Mouse (Mus musculus) ovary, postnatal 36 days (tissue): ENCODE measurements around the gene AC153137.1.
"Not testable (repeated sequence)": the region's sequence is repeated elsewhere in the genome, so short reads cannot be mapped to it uniquely, and the experiment has no call there.

Source experiments
- DNase-seq: peaks from one replicate; pipeline ENCODE4 v3.0.0; 2022; ENCODE audit warnings: low spot score, mixed read lengths

AC153137.1 gene

DNA sequence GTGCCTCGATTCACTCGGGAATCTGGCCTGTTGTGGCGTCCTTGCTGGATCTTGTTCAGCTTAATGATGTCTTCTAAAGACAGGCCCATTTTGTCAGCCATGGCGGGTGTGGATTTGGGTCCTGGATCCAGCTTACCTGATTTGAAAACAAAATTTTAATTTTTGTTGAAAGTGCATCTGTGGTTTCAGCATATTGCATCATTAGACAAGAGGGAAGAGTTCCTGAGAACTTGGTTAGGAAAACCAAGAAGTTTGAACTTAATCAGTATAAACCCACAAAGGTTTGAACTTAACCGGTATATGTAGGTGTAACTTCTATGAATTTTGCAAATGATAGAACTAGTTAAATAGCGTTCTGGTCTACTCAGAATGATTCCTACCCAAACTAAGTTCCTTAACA lies at the start of gene AC153137.1:
AC153137.1 (minus strand) TSS at position 101 of the 400 bp plus-strand sequence.
- not testable (repeated sequence) for DNase-seq

DNA sequence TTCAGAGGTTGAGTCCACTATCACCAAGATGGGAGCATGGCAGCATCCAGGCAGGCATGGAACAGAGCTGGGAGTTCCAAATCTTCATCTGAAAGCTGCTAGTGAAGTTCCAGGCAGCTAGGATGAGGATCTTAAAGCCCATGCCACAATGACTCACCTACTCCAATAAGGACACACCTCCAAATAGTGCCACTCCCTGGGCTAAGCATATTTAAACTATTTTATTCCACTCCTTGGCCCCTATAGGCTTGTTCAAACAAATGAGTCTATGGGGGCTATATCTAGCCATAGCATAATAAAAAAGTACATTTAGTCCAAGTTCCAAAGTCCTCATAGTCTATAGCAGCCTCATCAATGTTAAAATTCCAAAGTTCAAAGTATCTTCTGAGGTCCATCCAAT lies 45.4 kb upstream of the AC153137.1 start:
- no peak for DNase-seq

DNA sequence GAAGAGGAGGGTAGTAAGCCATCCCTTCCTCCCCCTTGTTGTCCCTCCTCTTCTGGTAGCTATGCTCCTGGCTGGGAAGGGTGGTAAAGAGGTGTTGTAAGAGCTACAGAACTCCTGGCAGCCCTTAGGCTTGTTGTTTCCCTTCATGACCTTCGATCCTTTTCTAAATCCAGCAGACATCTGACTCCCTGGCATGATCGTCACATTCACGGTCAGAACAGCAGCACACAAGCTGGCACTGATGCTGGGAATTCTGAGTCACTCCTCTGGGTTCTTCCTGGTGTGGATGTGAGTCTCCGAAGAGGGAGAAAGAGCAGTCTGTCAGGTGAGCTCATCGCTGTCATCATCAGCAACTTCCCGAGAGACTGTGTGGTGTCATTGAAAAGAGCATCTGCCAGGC lies 41.5 kb upstream of the AC153137.1 start:
- DNase-seq = peak; percentile 18

DNA sequence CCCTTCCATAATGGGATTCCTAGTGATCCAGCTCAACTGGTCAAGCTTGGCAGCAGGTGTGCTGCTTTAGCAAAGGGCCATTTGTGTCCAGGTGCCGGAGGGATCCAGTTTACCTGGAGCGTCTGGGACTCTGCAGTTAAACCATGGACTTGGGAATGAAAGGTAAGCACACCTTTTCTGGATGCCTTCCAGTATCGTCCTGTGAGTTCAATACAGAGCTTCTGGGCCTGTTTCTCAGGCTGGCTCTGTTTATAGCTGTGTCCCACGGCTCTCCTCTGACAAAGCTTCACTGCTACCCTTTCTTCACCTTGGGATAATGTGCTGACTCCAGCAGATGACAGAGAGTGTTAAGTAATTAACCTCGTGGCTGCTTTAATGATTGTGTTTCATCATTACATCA lies 39.6 kb upstream of the AC153137.1 start:
- DNase-seq = no peak

GRCm38 (mm10) chr1:31016068-31016467 lies 38.3 kb upstream of the AC153137.1 start:
- no peak for DNase-seq

- no peak for DNase-seq
These were observed 37.5 kb upstream of the AC153137.1 start for GRCm38 (mm10) chr1:31015261-31015660.

- not testable (repeated sequence) for DNase-seq
These were observed 529 bp downstream of the AC153137.1 start for GRCm38 (mm10) chr1:30977239-30977638.

DNA sequence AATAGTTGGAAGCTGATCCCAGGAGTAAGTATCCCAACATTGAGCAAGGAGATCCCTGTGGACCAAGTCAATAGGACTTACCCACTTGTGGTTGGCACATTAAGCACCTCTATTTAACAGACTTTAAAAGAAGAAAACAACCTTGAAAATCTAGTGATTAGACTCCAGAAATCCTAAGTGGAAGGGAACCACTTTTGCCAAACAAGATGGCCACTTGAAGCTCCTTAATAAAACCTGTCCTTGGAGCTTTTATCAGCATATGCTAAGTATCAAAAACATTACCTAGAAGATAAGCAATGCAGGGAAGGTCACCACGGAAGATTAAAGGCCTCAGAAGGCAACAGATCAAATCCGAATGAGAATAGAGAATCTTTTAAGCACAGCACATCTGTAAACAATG lies 26.0 kb downstream of the AC153137.1 start:
- no peak for DNase-seq

GRCm38 (mm10) chr1:30950456-30950835 lies 27.3 kb downstream of the AC153137.1 start:
- no peak for DNase-seq

GRCm38 (mm10) chr1:30949710-30950455 lies 27.9 kb downstream of the AC153137.1 start:
- peak; percentile 98 for DNase-seq

- peak; percentile 66 for DNase-seq
These were observed 28.7 kb downstream of the AC153137.1 start for GRCm38 (mm10) chr1:30948950-30949639.

DNA sequence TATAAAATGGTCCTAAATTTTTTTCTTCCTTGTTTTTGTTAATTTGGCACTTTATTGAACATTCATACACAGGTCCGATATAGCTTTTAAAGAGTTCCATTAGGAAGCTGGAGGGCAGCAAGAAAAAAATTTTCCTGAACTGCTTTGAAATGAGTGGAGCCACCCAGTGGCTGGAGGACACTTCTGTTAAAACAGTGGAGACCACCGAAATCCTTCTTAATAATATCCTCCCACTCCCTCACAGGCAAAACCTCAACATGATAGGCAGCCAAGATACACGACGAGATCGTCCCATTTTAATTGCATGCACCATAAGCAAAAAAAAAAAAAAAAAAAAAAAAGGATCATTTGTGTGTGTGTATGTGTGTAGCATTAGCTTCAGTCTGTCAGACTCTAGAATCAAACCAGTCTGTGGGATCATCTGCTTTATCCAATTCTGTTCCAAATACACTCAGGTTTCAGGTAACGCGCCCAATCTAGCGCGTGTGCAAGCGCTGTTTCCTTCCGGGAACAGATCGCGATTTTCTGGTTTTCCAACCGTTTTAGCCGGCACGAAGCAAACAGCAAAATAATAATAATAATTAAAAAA lies 29.3 kb downstream of the AC153137.1 start:
- no peak for DNase-seq

- no peak for DNase-seq
These were observed 32.6 kb downstream of the AC153137.1 start for GRCm38 (mm10) chr1:30945136-30945535.

GRCm38 (mm10) chr1:30940571-30940970 lies 37.2 kb downstream of the AC153137.1 start:
- DNase-seq = no peak

GRCm38 (mm10) chr1:30938392-30938791 lies 39.4 kb downstream of the AC153137.1 start:
- DNase-seq = no peak

GRCm38 (mm10) chr1:30937396-30937965 lies 40.3 kb downstream of the AC153137.1 start:
- no peak for DNase-seq

DNA sequence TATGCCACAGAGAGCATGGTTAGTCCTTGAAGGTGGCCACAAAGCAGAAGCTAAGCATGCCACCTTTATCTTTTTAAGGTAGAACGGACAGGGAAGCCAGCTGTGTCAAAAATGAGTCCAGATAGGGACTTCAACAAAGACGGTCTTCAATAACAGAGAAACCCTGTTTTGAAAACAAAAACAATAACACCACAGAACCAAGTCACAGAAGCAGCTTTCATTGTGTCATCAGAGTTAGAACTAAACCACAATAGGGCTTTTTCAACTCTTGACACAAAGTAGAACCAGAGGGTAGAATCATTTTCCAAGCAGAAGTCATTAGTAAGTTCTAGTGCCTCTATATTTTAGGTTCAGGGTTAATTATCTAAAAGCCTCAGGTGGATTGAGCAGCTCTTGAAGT lies 41.3 kb downstream of the AC153137.1 start:
- no peak for DNase-seq

- no peak for DNase-seq
These were observed 46.9 kb downstream of the AC153137.1 start for GRCm38 (mm10) chr1:30930823-30931222.

DNA sequence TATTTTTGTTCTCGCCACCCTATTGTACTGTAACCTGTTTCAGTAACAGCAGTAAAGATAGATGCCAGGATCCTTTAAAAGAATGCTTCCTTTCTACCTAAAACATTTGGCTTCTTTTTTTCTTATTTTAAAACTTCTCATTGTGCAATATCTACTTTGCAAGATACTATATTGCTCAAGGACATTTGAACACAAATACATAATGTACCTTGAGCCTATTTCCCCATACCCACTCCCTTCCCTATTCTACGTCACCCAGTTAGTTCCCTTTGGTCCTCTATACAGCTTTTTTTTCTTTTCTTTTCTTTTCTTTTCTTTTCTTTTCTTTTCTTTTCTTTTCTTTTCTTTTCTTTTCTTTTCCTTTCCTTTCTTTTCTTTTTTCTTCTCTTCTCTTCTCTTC lies 47.6 kb downstream of the AC153137.1 start:
- DNase-seq = no peak
